Mouse (Mus musculus): ENCODE data around the gene Ptch2. TPM values are rescaled to one million over a fixed set of nuclear protein-coding genes. Genes with fewer than 3 reads are reported as not detected.

Ptch2 gene
- polyA plus RNA-seq, 1 experiment from 2014 or later = 9.0 TPM

GRCm38 (mm10) chr4:117148815-117149214 is 52.9 kb downstream of the Ptch2 start:
- Histone ChIP-seq H3K9me3 (no peaks in the 10 kb centered on the region), H3K4me1 (peaks cover 5% of the 10 kb centered on the region), H3K4me3 (no peak overlapping the region), H3K27ac (no peak overlapping the region), H3K27me3 (replicated peaks) (no peaks in the 10 kb centered on the region; the same call in 1 of the 2 replicates), H3K36me3 (replicated peaks) (peaks cover 34% of the 10 kb centered on the region), H3K4me2 (no peak overlapping the region), H3K9ac (no peak overlapping the region)
- 67% methylated on average over 24 of the region's 24 CpGs for WGBS
- no peak for ATAC-seq (replicated peaks)

GRCm38 (mm10) chr4:117149291-117150211 is 53.7 kb downstream of the Ptch2 start:
- Histone ChIP-seq H3K4me1 (peaks cover 13% of the 10 kb centered on the region), H3K9ac (no peak overlapping the region), H3K27ac (no peak overlapping the region), H3K36me3 (replicated peaks) (peaks cover 38% of the 10 kb centered on the region), H3K4me3 (no peak overlapping the region), H3K27me3 (replicated peaks) (no peaks in the 10 kb centered on the region), H3K9me3 (no peaks in the 10 kb centered on the region), H3K4me2 (no peak overlapping the region)
- ATAC-seq (replicated peaks) = no peak
- WGBS = 74% methylated on average over 6 of the region's 6 CpGs

GRCm38 (mm10) chr4:117150212-117150733 is 54.4 kb downstream of the Ptch2 start:
- no peak overlapping the region for H3K4me2 ChIP-seq
- H3K9me3 ChIP-seq = no peaks in the 10 kb centered on the region
- peaks cover 20% of the 10 kb centered on the region for H3K4me1 ChIP-seq
- ATAC-seq (replicated peaks) = no peak
- H3K36me3 ChIP-seq (replicated peaks) = peaks cover 38% of the 10 kb centered on the region
- H3K9ac ChIP-seq = no peak overlapping the region
- H3K4me3 ChIP-seq = no peak overlapping the region
- H3K27ac ChIP-seq = no peak overlapping the region
- no peaks in the 10 kb centered on the region for H3K27me3 ChIP-seq (replicated peaks)
- WGBS = 94% methylated on average over 6 of the region's 6 CpGs

- ATAC-seq (replicated peaks) = no peak
- 92% methylated on average over 1 of the region's 1 CpGs for WGBS
- Histone ChIP-seq H3K4me3 (no peak overlapping the region), H3K27me3 (replicated peaks) (no peaks in the 10 kb centered on the region), H3K4me2 (no peak overlapping the region), H3K27ac (no peak overlapping the region), H3K36me3 (replicated peaks) (peaks cover 38% of the 10 kb centered on the region), H3K4me1 (peaks cover 20% of the 10 kb centered on the region), H3K9ac (no peak overlapping the region), H3K9me3 (no peaks in the 10 kb centered on the region)
Measured at GRCm38 (mm10) chr4:117151416-117151815, 55.5 kb downstream of the Ptch2 start.

GRCm38 (mm10) chr4:117152714-117153113 is 56.8 kb downstream of the Ptch2 start:
- WGBS = 89% methylated on average over 5 of the region's 5 CpGs
- no peak overlapping the region for H3K4me3 ChIP-seq

GRCm38 (mm10) chr4:117155020-117155791 is 59.3 kb downstream of the Ptch2 start:
- Histone ChIP-seq H3K9me3 (no peaks in the 10 kb centered on the region), H3K36me3 (replicated peaks) (peaks cover 29% of the 10 kb centered on the region), H3K4me3 (peak overlapping the region; percentile 97), H3K9ac (peak overlapping the region; percentile 99), H3K27ac (peak overlapping the region; percentile 89), H3K27me3 (replicated peaks) (no peaks in the 10 kb centered on the region), H3K4me1 (peaks cover 20% of the 10 kb centered on the region), H3K4me2 (peak overlapping the region; percentile 87)
- WGBS = 2% methylated on average over 44 of the region's 44 CpGs
- ATAC-seq (replicated peaks) = peak; percentile 51

More at GRCm38 (mm10) chr4:117152714-117153113, 56.8 kb downstream of the Ptch2 start:
- H3K9ac ChIP-seq = no peak overlapping the region
- no peaks in the 10 kb centered on the region for H3K9me3 ChIP-seq
- no peaks in the 10 kb centered on the region for H3K27me3 ChIP-seq (replicated peaks)
- H3K36me3 ChIP-seq (replicated peaks) = peaks cover 38% of the 10 kb centered on the region
- H3K4me1 ChIP-seq = peaks cover 20% of the 10 kb centered on the region
- H3K27ac ChIP-seq = no peak overlapping the region
- no peak overlapping the region for H3K4me2 ChIP-seq
- ATAC-seq (replicated peaks) = no peak

GRCm38 (mm10) chr4:117155792-117156355 is 60.0 kb downstream of the Ptch2 start, which contains the start of gene Rps8:
TSS of gene Rps8 (minus strand) at chr4:117156243.
- peaks cover 22% of the 10 kb centered on the region for H3K36me3 ChIP-seq (replicated peaks)
- peaks cover 20% of the 10 kb centered on the region for H3K4me1 ChIP-seq
- 0% methylated on average over 50 of the region's 52 CpGs for WGBS
- H3K27me3 ChIP-seq (replicated peaks) = no peaks in the 10 kb centered on the region
- peak within 1 kb of the TSS; percentile 97 for H3K4me3 ChIP-seq
- ATAC-seq (replicated peaks) = peak; percentile 94
- peak within 1 kb of the TSS; percentile 87 for H3K4me2 ChIP-seq
- H3K9ac ChIP-seq = peak within 1 kb of the TSS; percentile 99
- H3K9me3 ChIP-seq = no peaks in the 10 kb centered on the region
- peak within 1 kb of the TSS; percentile 89 for H3K27ac ChIP-seq

GRCm38 (mm10) chr4:117156372-117156771 is 60.5 kb downstream of the Ptch2 start:
- H3K9me3 ChIP-seq = no peaks in the 10 kb centered on the region
- H3K9ac ChIP-seq = no peak overlapping the region

GRCm38 (mm10) chr4:117159666-117160065 is 63.8 kb downstream of the Ptch2 start:
- Histone ChIP-seq H3K27me3 (replicated peaks) (no peaks in the 10 kb centered on the region), H3K9me3 (no peaks in the 10 kb centered on the region), H3K4me1 (peaks cover 6% of the 10 kb centered on the region), H3K9ac (no peak overlapping the region), H3K4me2 (no peak overlapping the region), H3K36me3 (replicated peaks) (no peaks in the 10 kb centered on the region), H3K4me3 (no peak overlapping the region), H3K27ac (no peak overlapping the region)
- WGBS = 84% methylated on average over 10 of the region's 10 CpGs
- ATAC-seq (replicated peaks) = no peak

More at GRCm38 (mm10) chr4:117156372-117156771, 60.5 kb downstream of the Ptch2 start:
- WGBS = 28% methylated on average over 6 of the region's 6 CpGs
- peaks cover 21% of the 10 kb centered on the region for H3K36me3 ChIP-seq (replicated peaks)
- peak overlapping the region; percentile 89 for H3K27ac ChIP-seq
- ATAC-seq (replicated peaks) = no peak
- H3K4me3 ChIP-seq = peak overlapping the region; percentile 97
- H3K4me1 ChIP-seq = peaks cover 20% of the 10 kb centered on the region
- no peaks in the 10 kb centered on the region for H3K27me3 ChIP-seq (replicated peaks)
- H3K4me2 ChIP-seq = peak overlapping the region; percentile 87

- Histone ChIP-seq H3K4me3 (no peak overlapping the region), H3K4me2 (no peak overlapping the region), H3K27me3 (replicated peaks) (no peaks in the 10 kb centered on the region), H3K36me3 (replicated peaks) (no peaks in the 10 kb centered on the region), H3K27ac (no peak overlapping the region), H3K9me3 (no peaks in the 10 kb centered on the region), H3K9ac (no peak overlapping the region), H3K4me1 (no peaks in the 10 kb centered on the region)
- ATAC-seq (replicated peaks) = no peak; the same call in 1 of the 2 replicates
- 70% methylated on average over 4 of the region's 4 CpGs for WGBS
Measured at GRCm38 (mm10) chr4:117161183-117161582, 65.3 kb downstream of the Ptch2 start.

All from midbrain, embryonic 15.5 days (tissue).